Mouse (Mus musculus) E14TG2a.4 (cell line): Measurements from ENCODE around the gene Cacna1a.
A peak's percentile ranks its signal among the peaks of the same experiment; 100 is the strongest.

ENCODE experiments used
- H3K27me3 ChIP-seq: 2 replicates; pipeline ENCODE4 v1.6.1; 2014; ENCODE audit warnings: low read length, control low read depth; ENCODE audit not compliant: insufficient read depth
- H3K36me3 ChIP-seq: 2 replicates; pipeline ENCODE4 v1.6.1; 2014; ENCODE audit warnings: low read length, control low read depth; ENCODE audit not compliant: insufficient read depth
- H3K4me1 ChIP-seq: replicated peaks from 2 replicates; pipeline ENCODE4 v1.6.1; 2014; ENCODE audit warnings: low read depth, low read length, control low read depth
- H3K4me3 ChIP-seq: replicated peaks from 2 replicates; pipeline ENCODE4 v1.5.1; 2014; ENCODE audit warnings: mild to moderate bottlenecking, low read length
- H3K9me3 ChIP-seq: 2 replicates; pipeline ENCODE4 v1.6.1; 2014; ENCODE audit warnings: low read length, control low read depth
- CTCF ChIP-seq: conservative IDR thresholded peaks from 2 replicates; pipeline ENCODE4 v1.5.1; 2014; ENCODE audit warnings: low read length
- NANOG ChIP-seq: IDR thresholded peaks from 2 replicates; pipeline ENCODE4 v1.6.1; 2014; ENCODE audit warnings: borderline replicate concordance, low read length, mixed read lengths
- POU5F1 ChIP-seq: IDR thresholded peaks from 2 replicates; pipeline ENCODE4 v1.6.1; 2014; ENCODE audit warnings: low read length, borderline replicate concordance

Cacna1a gene

GRCm38 (mm10) chr8:84388275-84388674 is at the start of gene Cacna1a:
Cacna1a (plus strand) TSS chr8:84388440.
- Histone ChIP-seq H3K4me1 (peaks cover 18% of the 10 kb centered on the region), H3K4me3 (no peak within 1 kb of the TSS), H3K9me3 (no peaks in the 10 kb centered on the region), H3K27me3 (no peaks in the 10 kb centered on the region), H3K36me3 (no peaks in the 10 kb centered on the region)
- TF ChIP-seq POU5F1 (no peak), CTCF (no peak), NANOG (no peak)

GRCm38 (mm10) chr8:84338493-84338892 is 49.7 kb upstream of the Cacna1a start:
- no peak for TF ChIP-seq CTCF
- TF ChIP-seq NANOG = no peak
- no peak for TF ChIP-seq POU5F1
- Histone ChIP-seq H3K4me1 (peaks cover 24% of the 10 kb centered on the region), H3K27me3 (peaks cover 53% of the 10 kb centered on the region), H3K9me3 (no peaks in the 10 kb centered on the region), H3K4me3 (peak overlapping the region; percentile 51), H3K36me3 (no peaks in the 10 kb centered on the region)

- TF ChIP-seq CTCF = no peak
- H3K4me1 ChIP-seq = peaks cover 24% of the 10 kb centered on the region
- peaks cover 55% of the 10 kb centered on the region for H3K27me3 ChIP-seq
- no peaks in the 10 kb centered on the region for H3K36me3 ChIP-seq
- H3K9me3 ChIP-seq = no peaks in the 10 kb centered on the region
- no peak overlapping the region for H3K4me3 ChIP-seq
Measured at GRCm38 (mm10) chr8:84339320-84339719, 48.9 kb upstream of the Cacna1a start.

- Histone ChIP-seq H3K36me3 (no peaks in the 10 kb centered on the region), H3K4me1 (peaks cover 24% of the 10 kb centered on the region), H3K9me3 (no peaks in the 10 kb centered on the region), H3K27me3 (peaks cover 52% of the 10 kb centered on the region), H3K4me3 (no peak overlapping the region)
- TF ChIP-seq POU5F1 = no peak
- no peak for TF ChIP-seq CTCF
- no peak for TF ChIP-seq NANOG
Measured at GRCm38 (mm10) chr8:84339867-84340266, 48.4 kb upstream of the Cacna1a start.

GRCm38 (mm10) chr8:84340671-84341070 is 47.6 kb upstream of the Cacna1a start:
- peaks cover 51% of the 10 kb centered on the region for H3K27me3 ChIP-seq
- TF ChIP-seq POU5F1 (no peak), CTCF (no peak), NANOG (no peak)
- no peaks in the 10 kb centered on the region for H3K36me3 ChIP-seq
- H3K4me1 ChIP-seq = peaks cover 26% of the 10 kb centered on the region
- no peak overlapping the region for H3K4me3 ChIP-seq
- H3K9me3 ChIP-seq = no peaks in the 10 kb centered on the region

- H3K36me3 ChIP-seq = no peaks in the 10 kb centered on the region
- H3K27me3 ChIP-seq = peaks cover 39% of the 10 kb centered on the region
- H3K4me1 ChIP-seq = peaks cover 10% of the 10 kb centered on the region
- TF ChIP-seq NANOG (no peak), POU5F1 (no peak), CTCF (no peak)
- no peak overlapping the region for H3K4me3 ChIP-seq
- peaks cover 7% of the 10 kb centered on the region; the same call in 1 of the 2 replicates for H3K9me3 ChIP-seq
Measured at GRCm38 (mm10) chr8:84345493-84345892, 42.7 kb upstream of the Cacna1a start.

GRCm38 (mm10) chr8:84346421-84346820 is 41.8 kb upstream of the Cacna1a start:
- Histone ChIP-seq H3K27me3 (peaks cover 43% of the 10 kb centered on the region), H3K36me3 (no peaks in the 10 kb centered on the region), H3K4me1 (peaks cover 17% of the 10 kb centered on the region), H3K9me3 (peaks cover 7% of the 10 kb centered on the region; the same call in 1 of the 2 replicates), H3K4me3 (no peak overlapping the region)
- TF ChIP-seq CTCF (no peak), POU5F1 (no peak), NANOG (no peak)

GRCm38 (mm10) chr8:84349526-84349925 is 38.7 kb upstream of the Cacna1a start:
- peaks cover 7% of the 10 kb centered on the region; the same call in 1 of the 2 replicates for H3K9me3 ChIP-seq
- TF ChIP-seq CTCF (no peak), POU5F1 (no peak), NANOG (no peak)

GRCm38 (mm10) chr8:84350960-84351359 is 37.3 kb upstream of the Cacna1a start:
- Histone ChIP-seq H3K9me3 (peaks cover 6% of the 10 kb centered on the region; the same call in 1 of the 2 replicates), H3K27me3 (peaks cover 28% of the 10 kb centered on the region), H3K4me3 (peak overlapping the region; percentile 3; the same call in 1 of the 2 replicates), H3K36me3 (no peaks in the 10 kb centered on the region), H3K4me1 (peaks cover 48% of the 10 kb centered on the region)
- TF ChIP-seq NANOG (no peak), CTCF (no peak), POU5F1 (no peak)

More at GRCm38 (mm10) chr8:84349526-84349925, 38.7 kb upstream of the Cacna1a start:
- H3K27me3 ChIP-seq = peaks cover 32% of the 10 kb centered on the region
- no peak overlapping the region for H3K4me3 ChIP-seq
- H3K36me3 ChIP-seq = no peaks in the 10 kb centered on the region
- peaks cover 36% of the 10 kb centered on the region for H3K4me1 ChIP-seq
